Mouse (Mus musculus): ENCODE measurements around the gene Ube3b. TPM values are rescaled to one million over a fixed set of nuclear protein-coding genes. Genes with fewer than 3 reads are reported as not detected.

Ube3b gene
- polyA plus RNA-seq, 1 experiment: 43.0 TPM

DNA sequence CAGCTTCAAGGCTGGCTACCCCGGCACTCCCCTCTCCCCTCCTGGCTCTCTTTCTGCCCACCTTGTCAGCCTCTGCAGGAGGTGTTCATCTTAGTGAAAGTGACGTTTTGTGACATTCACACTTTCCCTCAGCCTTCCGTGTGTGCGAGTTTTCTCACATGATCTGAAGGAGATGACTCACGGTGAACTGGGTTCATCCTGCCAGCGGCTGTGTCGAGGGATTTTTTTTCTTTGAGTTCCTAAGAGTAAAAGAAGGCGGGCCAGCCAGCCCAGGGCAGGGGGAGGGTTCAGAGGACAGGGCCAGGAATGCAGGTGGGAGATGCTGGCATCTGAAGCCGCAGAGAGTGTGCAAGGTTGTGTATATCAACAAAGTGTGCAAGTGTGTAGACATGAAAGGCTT is 12.8 kb downstream of the Ube3b start:
- TF ChIP-seq CTCF (IDR thresholded peaks at IDR 0.05; ENCODE audit: low read depth, low read length) (no peak), POLR2A (IDR thresholded peaks at IDR 0.05; ENCODE audit: insufficient read depth, low read length) (no peak), EP300 (IDR thresholded peaks at IDR 0.05; ENCODE audit: insufficient read depth, low read depth, low read length) (no peak)
- no peaks in the 10 kb centered on the region for H3K36me3 ChIP-seq (ENCODE audit: control insufficient read depth, insufficient read depth, low read length, poor library complexity, severe bottlenecking)

DNA sequence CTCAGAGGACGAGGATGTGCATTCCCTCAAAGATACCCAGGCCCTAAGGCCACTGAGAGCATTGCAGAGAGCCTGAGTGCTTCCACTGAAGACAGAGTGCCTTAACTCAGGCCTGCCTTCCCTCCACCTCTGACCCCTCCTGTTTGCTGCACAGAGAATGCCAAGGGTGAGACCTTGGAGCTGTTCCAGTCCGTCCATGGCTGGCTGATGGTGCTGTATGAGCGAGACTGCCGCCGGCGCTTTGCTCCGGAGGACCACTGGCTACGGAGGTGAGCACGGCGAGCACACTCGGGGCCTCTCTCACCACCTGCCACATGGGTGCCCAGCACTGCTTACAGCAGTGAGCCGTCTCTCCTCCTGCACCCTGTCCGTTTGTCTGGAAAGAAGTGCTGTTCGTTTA is 26.2 kb downstream of the Ube3b start:
- Histone ChIP-seq H3K27ac (ENCODE audit: insufficient read depth, low read length) (no peak overlapping the region), H3K27me3 (ENCODE audit: control insufficient read depth, insufficient read depth, low read length, poor library complexity, severe bottlenecking) (no peaks in the 10 kb centered on the region), H3K36me3 (ENCODE audit: control insufficient read depth, insufficient read depth, low read length, poor library complexity, severe bottlenecking) (peaks cover 8% of the 10 kb centered on the region; the same call in 1 of the 2 replicates), H3K4me3 (ENCODE audit: low read depth, low read length) (no peak overlapping the region), H3K4me1 (ENCODE audit: control insufficient read depth, insufficient read depth, low read length) (no peaks in the 10 kb centered on the region), H3K9me3 (replicated peaks; ENCODE audit: control insufficient read depth, insufficient read depth, low read length, poor library complexity, severe bottlenecking) (no peaks in the 10 kb centered on the region), H3K9ac (ENCODE audit: low read depth, poor library complexity, severe bottlenecking) (no peak overlapping the region)
- TF ChIP-seq EP300 (IDR thresholded peaks at IDR 0.05; ENCODE audit: insufficient read depth, low read depth, low read length) (no peak), POLR2A (IDR thresholded peaks at IDR 0.05; ENCODE audit: insufficient read depth, low read length) (no peak), CTCF (IDR thresholded peaks at IDR 0.05; ENCODE audit: low read depth, low read length) (no peak)

More for the DNA sequence above, 12.8 kb downstream of the Ube3b start:
- Histone ChIP-seq H3K4me1 (ENCODE audit: control insufficient read depth, insufficient read depth, low read length) (no peaks in the 10 kb centered on the region), H3K4me3 (ENCODE audit: low read depth, low read length) (no peak overlapping the region), H3K27ac (ENCODE audit: insufficient read depth, low read length) (no peak overlapping the region), H3K27me3 (ENCODE audit: control insufficient read depth, insufficient read depth, low read length, poor library complexity, severe bottlenecking) (no peaks in the 10 kb centered on the region), H3K9ac (ENCODE audit: low read depth, poor library complexity, severe bottlenecking) (no peak overlapping the region), H3K9me3 (replicated peaks; ENCODE audit: control insufficient read depth, insufficient read depth, low read length, poor library complexity, severe bottlenecking) (no peaks in the 10 kb centered on the region)

DNA sequence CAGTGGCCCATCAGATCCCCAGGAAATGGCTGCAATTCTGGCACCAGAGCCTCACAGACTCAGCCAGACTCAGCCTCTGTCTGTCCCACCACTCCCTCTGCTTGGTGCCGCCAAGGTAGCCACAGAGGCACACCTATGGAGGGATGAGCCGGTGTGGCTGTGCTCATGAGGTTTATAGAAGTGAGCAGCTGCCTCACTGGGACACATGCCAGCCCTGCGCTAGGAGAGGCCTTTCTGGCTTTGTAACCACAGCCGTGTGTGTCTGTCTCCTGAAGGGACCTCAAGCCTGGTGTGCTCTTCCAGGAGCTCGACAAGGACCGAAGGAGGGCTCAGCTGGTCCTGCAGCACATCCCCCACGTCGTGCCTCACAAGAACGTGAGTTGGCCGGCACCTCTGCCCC is 26.9 kb downstream of the Ube3b start:
- no peaks in the 10 kb centered on the region for H3K27me3 ChIP-seq (ENCODE audit: control insufficient read depth, insufficient read depth, low read length, poor library complexity, severe bottlenecking)
- H3K4me3 ChIP-seq (ENCODE audit: low read depth, low read length): no peak overlapping the region
- H3K4me1 ChIP-seq (ENCODE audit: control insufficient read depth, insufficient read depth, low read length): no peaks in the 10 kb centered on the region
- H3K9me3 ChIP-seq (replicated peaks; ENCODE audit: control insufficient read depth, insufficient read depth, low read length, poor library complexity, severe bottlenecking): no peaks in the 10 kb centered on the region
- no peak for TF ChIP-seq EP300 (IDR thresholded peaks at IDR 0.05; ENCODE audit: insufficient read depth, low read depth, low read length)
- TF ChIP-seq CTCF (IDR thresholded peaks at IDR 0.05; ENCODE audit: low read depth, low read length): no peak
- H3K9ac ChIP-seq (ENCODE audit: low read depth, poor library complexity, severe bottlenecking): no peak overlapping the region
- no peak overlapping the region for H3K27ac ChIP-seq (ENCODE audit: insufficient read depth, low read length)
- peaks cover 8% of the 10 kb centered on the region; the same call in 1 of the 2 replicates for H3K36me3 ChIP-seq (ENCODE audit: control insufficient read depth, insufficient read depth, low read length, poor library complexity, severe bottlenecking)

DNA sequence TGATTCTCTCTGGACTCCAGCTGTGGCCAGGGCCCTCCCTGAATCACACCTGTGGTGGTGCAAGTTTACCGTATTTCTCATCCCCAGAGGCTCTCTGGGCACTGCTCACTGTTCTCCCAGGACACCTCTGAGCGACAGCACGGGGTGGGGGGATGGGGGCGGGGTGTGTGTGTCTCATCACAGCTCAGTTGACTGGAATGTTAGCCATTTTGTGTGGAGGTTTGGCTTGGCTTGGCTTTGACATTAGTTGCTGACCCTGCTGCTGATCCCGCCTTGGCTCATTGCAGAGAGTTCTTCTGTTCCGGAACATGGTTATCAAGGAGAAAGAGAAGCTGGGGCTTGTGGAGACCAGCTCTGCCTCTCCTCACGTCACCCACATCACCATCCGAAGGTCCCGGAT is 27.4 kb downstream of the Ube3b start:
- Histone ChIP-seq H3K4me1 (ENCODE audit: control insufficient read depth, insufficient read depth, low read length) (no peaks in the 10 kb centered on the region), H3K9me3 (replicated peaks; ENCODE audit: control insufficient read depth, insufficient read depth, low read length, poor library complexity, severe bottlenecking) (no peaks in the 10 kb centered on the region), H3K36me3 (ENCODE audit: control insufficient read depth, insufficient read depth, low read length, poor library complexity, severe bottlenecking) (peaks cover 8% of the 10 kb centered on the region; the same call in 1 of the 2 replicates), H3K4me3 (ENCODE audit: low read depth, low read length) (no peak overlapping the region), H3K27ac (ENCODE audit: insufficient read depth, low read length) (no peak overlapping the region), H3K9ac (ENCODE audit: low read depth, poor library complexity, severe bottlenecking) (no peak overlapping the region), H3K27me3 (ENCODE audit: control insufficient read depth, insufficient read depth, low read length, poor library complexity, severe bottlenecking) (no peaks in the 10 kb centered on the region)
- TF ChIP-seq CTCF (IDR thresholded peaks at IDR 0.05; ENCODE audit: low read depth, low read length): no peak
- TF ChIP-seq EP300 (IDR thresholded peaks at IDR 0.05; ENCODE audit: insufficient read depth, low read depth, low read length): no peak
- no peak for TF ChIP-seq POLR2A (IDR thresholded peaks at IDR 0.05; ENCODE audit: insufficient read depth, low read length)

DNA sequence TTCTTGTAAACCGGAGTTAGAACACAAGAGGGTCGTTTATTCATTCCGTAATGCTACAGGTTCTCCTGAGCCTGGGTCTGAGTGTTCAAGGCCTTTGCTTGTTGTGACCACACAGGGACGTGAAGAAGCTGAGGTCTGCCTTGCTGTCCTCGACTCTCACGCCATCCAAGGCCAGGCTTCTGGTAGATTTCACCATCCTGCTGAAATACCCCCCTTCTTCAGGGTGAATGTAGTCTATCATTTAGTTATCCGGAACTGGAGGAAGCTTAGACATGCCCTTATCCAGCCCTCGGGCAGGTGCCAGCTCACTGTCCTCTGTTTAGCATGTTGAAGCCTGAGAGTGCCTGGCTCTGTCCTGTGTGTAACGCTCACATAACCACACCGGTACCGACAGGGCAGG is 28.4 kb downstream of the Ube3b start:
- H3K27ac ChIP-seq (ENCODE audit: insufficient read depth, low read length): no peak overlapping the region
- no peaks in the 10 kb centered on the region for H3K4me1 ChIP-seq (ENCODE audit: control insufficient read depth, insufficient read depth, low read length)
- no peaks in the 10 kb centered on the region for H3K27me3 ChIP-seq (ENCODE audit: control insufficient read depth, insufficient read depth, low read length, poor library complexity, severe bottlenecking)
- no peak overlapping the region for H3K4me3 ChIP-seq (ENCODE audit: low read depth, low read length)
- no peaks in the 10 kb centered on the region for H3K9me3 ChIP-seq (replicated peaks; ENCODE audit: control insufficient read depth, insufficient read depth, low read length, poor library complexity, severe bottlenecking)
- H3K36me3 ChIP-seq (ENCODE audit: control insufficient read depth, insufficient read depth, low read length, poor library complexity, severe bottlenecking): peaks cover 8% of the 10 kb centered on the region; the same call in 1 of the 2 replicates
- TF ChIP-seq CTCF (IDR thresholded peaks at IDR 0.05; ENCODE audit: low read depth, low read length) (no peak), POLR2A (IDR thresholded peaks at IDR 0.05; ENCODE audit: insufficient read depth, low read length) (no peak)
- no peak overlapping the region for H3K9ac ChIP-seq (ENCODE audit: low read depth, poor library complexity, severe bottlenecking)

DNA sequence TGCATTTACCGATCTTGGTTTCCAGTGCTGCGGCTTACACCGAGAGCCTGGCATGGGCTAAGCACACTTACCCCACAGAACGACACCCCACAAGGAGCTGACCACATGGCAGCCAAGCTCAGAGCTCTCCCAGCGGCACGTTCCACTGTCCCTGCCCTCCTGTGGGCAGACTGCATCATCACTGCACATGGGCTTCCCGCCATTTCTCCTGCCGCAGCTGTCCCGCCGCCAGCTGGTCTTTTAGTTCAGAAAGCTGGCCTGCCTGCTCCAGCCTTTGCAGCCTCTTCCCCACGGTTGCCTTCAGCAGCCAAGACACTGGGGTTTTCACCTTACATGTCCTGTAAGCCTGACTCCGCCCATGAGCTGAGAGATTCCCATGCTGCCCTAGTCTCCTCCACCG is 30.0 kb downstream of the Ube3b start:
- H3K9ac ChIP-seq (ENCODE audit: low read depth, poor library complexity, severe bottlenecking): no peak overlapping the region
- H3K27ac ChIP-seq (ENCODE audit: insufficient read depth, low read length): no peak overlapping the region
- no peaks in the 10 kb centered on the region for H3K4me1 ChIP-seq (ENCODE audit: control insufficient read depth, insufficient read depth, low read length)
- H3K9me3 ChIP-seq (replicated peaks; ENCODE audit: control insufficient read depth, insufficient read depth, low read length, poor library complexity, severe bottlenecking): no peaks in the 10 kb centered on the region
- no peaks in the 10 kb centered on the region for H3K27me3 ChIP-seq (ENCODE audit: control insufficient read depth, insufficient read depth, low read length, poor library complexity, severe bottlenecking)
- H3K36me3 ChIP-seq (ENCODE audit: control insufficient read depth, insufficient read depth, low read length, poor library complexity, severe bottlenecking): peaks cover 12% of the 10 kb centered on the region
- TF ChIP-seq CTCF (IDR thresholded peaks at IDR 0.05; ENCODE audit: low read depth, low read length): no peak
- no peak for TF ChIP-seq POLR2A (IDR thresholded peaks at IDR 0.05; ENCODE audit: insufficient read depth, low read length)
- TF ChIP-seq EP300 (IDR thresholded peaks at IDR 0.05; ENCODE audit: insufficient read depth, low read depth, low read length): no peak
- no peak overlapping the region for H3K4me3 ChIP-seq (ENCODE audit: low read depth, low read length)
